Mouse (Mus musculus) yolk sac, embryonic 10.5 days (tissue): ENCODE measurements at regions not wholly inside any gene's neighbourhood (a gene's known extent, or its start where the extent isn't known, plus 50 kb on each side); places are given as distances from the start of the nearest gene placed in this dataset.

Experiments used
- DNase-seq: peaks from one replicate; pipeline ENCODE4 v3.0.0-alpha.2; 2017; ENCODE audit warnings: low spot score

DNA sequence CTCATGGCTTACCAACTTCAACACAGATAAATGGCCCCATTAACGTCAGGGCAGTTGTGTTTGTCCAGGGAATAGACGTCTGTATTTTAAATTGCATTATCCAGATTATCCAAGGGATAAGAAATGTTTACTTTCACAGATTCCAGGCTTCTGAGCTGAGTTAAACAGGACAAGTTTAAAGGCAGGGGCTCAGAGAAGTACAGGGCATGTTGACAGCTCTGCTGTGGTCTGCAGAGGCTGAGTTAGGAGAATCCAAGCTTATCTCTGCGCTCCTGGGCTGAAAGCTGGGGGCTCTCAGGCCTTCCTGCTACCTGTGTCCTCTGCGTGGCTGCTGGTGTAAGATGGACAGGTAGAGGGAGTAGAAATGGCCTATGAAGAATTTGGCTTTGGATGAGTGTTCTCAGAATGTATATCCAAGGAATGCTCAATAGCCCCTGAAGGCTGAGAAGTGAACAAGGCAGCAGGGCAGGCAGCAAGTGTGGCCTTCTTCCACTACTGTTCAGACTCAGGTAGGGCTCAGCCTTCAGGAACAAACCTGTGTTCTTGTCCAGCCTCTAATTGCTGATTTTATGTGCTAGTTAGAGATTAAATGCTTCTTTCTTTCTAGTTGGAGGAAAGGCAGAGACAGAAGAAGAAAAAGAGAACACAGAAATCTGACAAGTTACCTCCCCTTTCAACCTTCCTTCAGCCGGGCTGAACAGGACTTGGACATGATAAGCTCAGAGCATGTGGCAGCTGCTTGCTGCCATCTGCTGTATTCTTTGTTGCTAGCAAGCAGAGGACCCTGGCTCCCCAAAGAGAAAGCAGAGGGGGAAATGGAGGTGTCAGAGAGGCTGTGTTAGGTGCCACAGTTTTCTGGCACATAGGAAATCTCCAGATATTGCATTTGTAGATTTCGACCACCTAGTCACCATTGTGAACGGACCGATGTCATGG lies 77.9 kb upstream of the Grem2 start:
- peak; percentile 49 for DNase-seq

- DNase-seq, result no peak
Measured at GRCm38 (mm10) chr1:174992520-174992919, 70.9 kb upstream of the Grem2 start.

DNA sequence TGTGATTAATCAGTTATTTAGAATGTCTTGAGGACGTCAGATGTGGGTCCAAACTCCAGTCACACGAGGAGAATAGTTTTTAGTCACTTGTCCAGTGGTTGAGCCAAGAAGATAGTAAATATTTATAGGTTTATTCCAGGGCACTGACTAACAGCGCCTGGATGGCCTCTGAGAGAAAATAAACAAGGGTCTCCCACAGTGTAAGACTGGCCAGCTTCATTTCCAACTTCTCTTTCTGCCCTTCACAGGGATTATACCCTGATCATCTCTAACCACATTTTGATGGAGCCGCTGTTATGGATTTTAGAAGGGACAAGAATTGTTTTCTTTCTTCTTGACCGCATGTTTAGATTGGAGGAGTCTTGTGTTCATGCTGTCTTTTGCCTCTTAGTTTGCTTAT lies 67.0 kb upstream of the Grem2 start:
- no peak for DNase-seq

GRCm38 (mm10) chr1:174971895-174972294 lies 50.3 kb upstream of the Grem2 start:
- DNase-seq, result no peak
